ENCODE assay signal across 25 mouse cellular contexts in genomic region chr10:127100414-127100813, GRCm38 (mm10). TPM values are rescaled to one million over a fixed set of nuclear protein-coding genes. Genes with fewer than 3 reads are reported as not detected.
DNase-seq lines count a peak whose midpoint lies in the region; ATAC-seq and TF ChIP-seq lines count a peak whose summit lies in the region.
"Had no signal": no experiment of that assay in that cellular context is flagged by ENCODE, and none has a peak within 500 bp of the region (broad histone marks: within the 10 kb centered on the region; RNA-seq: fewer than 3 reads in every experiment).

No protein-coding gene starts in this region.

- H3K36me3 ChIP-seq in stomach, embryonic 15.5 days = peaks cover 21% of the 10 kb centered on the region; the same call in 1 of the 2 replicates
- peaks cover 18% of the 10 kb centered on the region; the same call in 1 of the 2 replicates for H3K36me3 ChIP-seq in stomach, postnatal 0 days (ENCODE audit: control insufficient read depth, insufficient read depth, low read length)
- peaks cover 57% of the 10 kb centered on the region for H3K36me3 ChIP-seq in liver, embryonic 12.5 days

- H3K4me2 ChIP-seq in stomach, embryonic 15.5 days = no peak overlapping the region
- H3K4me2 ChIP-seq in stomach, postnatal 0 days (replicated peaks; ENCODE audit: low read depth) = no peak overlapping the region
- peak overlapping the region; percentile 35 for H3K4me2 ChIP-seq in liver, embryonic 12.5 days
- H3K4me2 ChIP-seq: hindbrain, embryonic 13.5 days; midbrain, embryonic 13.5 days; neural tube, embryonic 12.5 days had no signal

- H3K4me1 ChIP-seq in stomach, embryonic 15.5 days = no peaks in the 10 kb centered on the region
- no peaks in the 10 kb centered on the region for H3K4me1 ChIP-seq in stomach, postnatal 0 days (replicated peaks; ENCODE audit: control insufficient read depth, insufficient read depth)
- H3K4me1 ChIP-seq in liver, embryonic 12.5 days = peaks cover 44% of the 10 kb centered on the region
- H3K4me1 ChIP-seq: hindbrain, embryonic 13.5 days; midbrain, embryonic 13.5 days; neural tube, embryonic 12.5 days had no signal

- no peak overlapping the region for H3K9ac ChIP-seq in stomach, embryonic 15.5 days
- H3K9ac ChIP-seq in stomach, postnatal 0 days (ENCODE audit: low read length) = no peak overlapping the region
- H3K9ac ChIP-seq in liver, embryonic 12.5 days = no peak overlapping the region
- H3K9ac ChIP-seq: hindbrain, embryonic 13.5 days; midbrain, embryonic 13.5 days; neural tube, embryonic 12.5 days had no signal

- no peaks in the 10 kb centered on the region for H3K27me3 ChIP-seq in stomach, embryonic 15.5 days (replicated peaks)
- H3K27me3 ChIP-seq in stomach, postnatal 0 days (ENCODE audit: control insufficient read depth, insufficient read depth, low read length) = no peaks in the 10 kb centered on the region; the same call in 1 of the 2 replicates
- no peaks in the 10 kb centered on the region for H3K27me3 ChIP-seq in liver, embryonic 12.5 days (replicated peaks)
- H3K27me3 ChIP-seq: hindbrain, embryonic 13.5 days; midbrain, embryonic 13.5 days; neural tube, embryonic 12.5 days had no signal

- no peak overlapping the region for H3K27ac ChIP-seq in stomach, embryonic 15.5 days
- no peak overlapping the region for H3K27ac ChIP-seq in stomach, postnatal 0 days (replicated peaks)
- peak overlapping the region; percentile 62 for H3K27ac ChIP-seq in liver, embryonic 12.5 days
- H3K27ac ChIP-seq: heart, adult 2 months; hindbrain, embryonic 13.5 days; left cerebral cortex, adult 2 months; macrophage; midbrain, embryonic 13.5 days; neural tube, embryonic 12.5 days had no signal

- DNase-seq in stomach, postnatal 0 days (ENCODE audit: low spot score) = no peak
- no peak for DNase-seq in kidney, postnatal 14 days
- DNase-seq in embryo, embryonic 10 days (ENCODE audit: low spot score) = no peak
- DNase-seq in cerebellum, postnatal 25 days = no peak
- no peak for DNase-seq in layer of hippocampus, postnatal 10 days (ENCODE audit: low spot score in 2 of 2)
- DNase-seq: adrenal gland, postnatal 10 days; cerebellum, adult 9-10 months; gastrocnemius, postnatal 25 days; heart, adult 2 months; kidney, adult 9 months; kidney, postnatal 36 days; layer of hippocampus, adult 9-11 months; right cerebral cortex, postnatal 25 days; spleen, adult 18-20 months; thymus, postnatal 25 days had no signal

- H3K4me3 ChIP-seq in stomach, embryonic 15.5 days (replicated peaks) = no peak overlapping the region
- no peak overlapping the region for H3K4me3 ChIP-seq in stomach, postnatal 0 days (ENCODE audit: low read depth, low read length)
- no peak overlapping the region for H3K4me3 ChIP-seq in liver, embryonic 12.5 days
- H3K4me3 ChIP-seq: heart, adult 2 months; hindbrain, embryonic 13.5 days; left cerebral cortex, adult 2 months; midbrain, embryonic 13.5 days; neural tube, embryonic 12.5 days had no signal

- 74% methylated on average over 8 of the region's 8 CpGs for WGBS in stomach, embryonic 15.5 days
- WGBS in stomach, postnatal 0 days = 67% methylated on average over 8 of the region's 8 CpGs
- 27% methylated on average over 8 of the region's 8 CpGs for WGBS in liver, embryonic 12.5 days (ENCODE audit: insufficient replicate concordance)

- no peak for TF ChIP-seq CTCF in stomach, postnatal 0 days (IDR thresholded peaks at IDR 0.05; ENCODE audit: low read depth)

- no peak for TF ChIP-seq EP300 in stomach, postnatal 0 days (optimal IDR thresholded peaks at IDR 0.05)

- no peaks in the 10 kb centered on the region for H3K9me3 ChIP-seq in stomach, embryonic 15.5 days
- no peaks in the 10 kb centered on the region for H3K9me3 ChIP-seq in stomach, postnatal 0 days (ENCODE audit: control insufficient read depth, low read length)
- no peaks in the 10 kb centered on the region for H3K9me3 ChIP-seq in liver, embryonic 12.5 days (replicated peaks)
- H3K9me3 ChIP-seq: hindbrain, embryonic 13.5 days; midbrain, embryonic 13.5 days; neural tube, embryonic 12.5 days had no signal

- peak; percentile 7; the same call in 1 of the 2 replicates for ATAC-seq in stomach, embryonic 15.5 days (ENCODE audit: insufficient read depth, low FRiP score, low read depth)
- no peak for ATAC-seq in stomach, postnatal 0 days (ENCODE audit: low FRiP score, low TSS enrichment)
- ATAC-seq in liver, embryonic 12.5 days = peak; percentile 73
- ATAC-seq in megakaryocyte, adult 5-6 weeks (ENCODE audit: poor library complexity, severe bottlenecking) = peak; percentile 30
- ATAC-seq: activated CD4-positive, CD25-positive, alpha-beta regulatory T cell, adult 4 months; inflammation-experienced regulatory T-cells, adult 6 months; midbrain, embryonic 13.5 days had no signal

RNA-seq across cellular contexts. Expression of gene Os9, which starts 20.5 kb away (rescaled TPM):
- polyA plus RNA-seq in stomach, embryonic 15.5 days (2015; fragmentation: Nextera tagmentation; extraction: Ambion mirVana) = 100 and 108 TPM in 2 replicates
- polyA plus RNA-seq in stomach, postnatal 0 days (2015; fragmentation: Nextera tagmentation; extraction: Ambion mirVana) = 81.9 and 82.0 TPM in 2 replicates
- 49.5 and 51.4 TPM in 2 replicates for polyA plus RNA-seq in liver, embryonic 12.5 days (2016; fragmentation: Nextera tagmentation; extraction: Ambion mirVana)
- 39.9 and 42.3 TPM in 2 replicates for total RNA-seq in megakaryocyte, adult 5-6 weeks (2015)
- 170 and 195 TPM in 2 replicates for total RNA-seq in megakaryocyte, adult 5-6 weeks (2017)
- total RNA-seq in layer of hippocampus, postnatal 10 days (2021) = 10 to 100 TPM; 94.3 to 98.3 TPM

RNA-seq across cellular contexts. Expression of gene Agap2, which starts 25.3 kb away (rescaled TPM):
- polyA plus RNA-seq in stomach, embryonic 15.5 days (2015; fragmentation: Nextera tagmentation; extraction: Ambion mirVana) = 0.28 and 0.67 TPM in 2 replicates
- polyA plus RNA-seq in stomach, postnatal 0 days (2015; fragmentation: Nextera tagmentation; extraction: Ambion mirVana) = 0.04 and 0.08 TPM in 2 replicates
- 0.92 and 1.6 TPM in 2 replicates for polyA plus RNA-seq in liver, embryonic 12.5 days (2016; fragmentation: Nextera tagmentation; extraction: Ambion mirVana)
- total RNA-seq in megakaryocyte, adult 5-6 weeks (2015) = 4.1 and 8.3 TPM in 2 replicates
- total RNA-seq in megakaryocyte, adult 5-6 weeks (2017) = 32.5 and 35.4 TPM in 2 replicates
- 100 to 1,000 TPM; 542 to 553 TPM for total RNA-seq in layer of hippocampus, postnatal 10 days (2021)

RNA-seq across cellular contexts. Expression of gene Tspan31, which starts 30.4 kb away (rescaled TPM):
- polyA plus RNA-seq in stomach, embryonic 15.5 days (2015; fragmentation: Nextera tagmentation; extraction: Ambion mirVana) = 154 and 163 TPM in 2 replicates
- 82.8 and 87.7 TPM in 2 replicates for polyA plus RNA-seq in stomach, postnatal 0 days (2015; fragmentation: Nextera tagmentation; extraction: Ambion mirVana)
- polyA plus RNA-seq in liver, embryonic 12.5 days (2016; fragmentation: Nextera tagmentation; extraction: Ambion mirVana) = 75.2 and 81.9 TPM in 2 replicates
- 70.0 and 82.5 TPM in 2 replicates for total RNA-seq in megakaryocyte, adult 5-6 weeks (2015)
- total RNA-seq in megakaryocyte, adult 5-6 weeks (2017) = 61.6 and 62.5 TPM in 2 replicates
- total RNA-seq in layer of hippocampus, postnatal 10 days (2021) = 10 to 100 TPM; 59.9 to 63.4 TPM

RNA-seq across cellular contexts. Expression of gene Cdk4, which starts 37.1 kb away (rescaled TPM):
- 1,443 and 1,450 TPM in 2 replicates for polyA plus RNA-seq in stomach, embryonic 15.5 days (2015; fragmentation: Nextera tagmentation; extraction: Ambion mirVana)
- polyA plus RNA-seq in stomach, postnatal 0 days (2015; fragmentation: Nextera tagmentation; extraction: Ambion mirVana) = 469 and 472 TPM in 2 replicates
- polyA plus RNA-seq in liver, embryonic 12.5 days (2016; fragmentation: Nextera tagmentation; extraction: Ambion mirVana) = 766 and 777 TPM in 2 replicates
- 276 and 285 TPM in 2 replicates for total RNA-seq in megakaryocyte, adult 5-6 weeks (2015)
- 174 and 258 TPM in 2 replicates for total RNA-seq in megakaryocyte, adult 5-6 weeks (2017)
- total RNA-seq in layer of hippocampus, postnatal 10 days (2021) = 100 to 1,000 TPM; 157 to 178 TPM

RNA-seq across cellular contexts. Expression of gene March9, which starts 40.4 kb away (rescaled TPM):
- 0.79 and 1.2 TPM in 2 replicates for polyA plus RNA-seq in stomach, embryonic 15.5 days (2015; fragmentation: Nextera tagmentation; extraction: Ambion mirVana)
- 0.75 and 0.81 TPM in 2 replicates for polyA plus RNA-seq in stomach, postnatal 0 days (2015; fragmentation: Nextera tagmentation; extraction: Ambion mirVana)
- 0.06 and 0.20 TPM in 2 replicates for polyA plus RNA-seq in liver, embryonic 12.5 days (2016; fragmentation: Nextera tagmentation; extraction: Ambion mirVana)
- total RNA-seq in megakaryocyte, adult 5-6 weeks (2015) = 0.04 TPM in 1 of 2 replicates, not detected in the other
- 0.22 and 0.37 TPM in 2 replicates for total RNA-seq in megakaryocyte, adult 5-6 weeks (2017)
- 10 to 100 TPM; 48.6 to 48.9 TPM for total RNA-seq in layer of hippocampus, postnatal 10 days (2021)
